Mouse (Mus musculus) CH12.LX (cell line): ENCODE measurements around the gene Rpl3.

Source experiments
- CTCF ChIP-seq, 2 experiments: IDR thresholded peaks in 1 of 2; conservative IDR thresholded peaks in 1 of 2; 2 replicates each; pipeline ENCODE4 v1.5.1; 2011 to 2012; ENCODE audit warnings: low read depth in 2 of 2, low read length in 2 of 2, improper control_type of control experiment in 1 of 2, inconsistent platforms in 1 of 2, mild to moderate bottlenecking in 1 of 2, moderate library complexity in 1 of 2
- E2F4 ChIP-seq: IDR thresholded peaks from 2 replicates; pipeline ENCODE4 v1.6.1; 2011; ENCODE audit warnings: low read depth, low read length, improper control_type of control experiment; ENCODE audit not compliant: insufficient replicate concordance
- ELF1 ChIP-seq: IDR thresholded peaks from 2 replicates; pipeline ENCODE4 v1.6.1; 2014; ENCODE audit warnings: low read depth, mild to moderate bottlenecking, inconsistent platforms, low read length, improper control_type of control experiment
- EP300 ChIP-seq: IDR thresholded peaks from 2 replicates; pipeline ENCODE4 v1.6.1; 2011; ENCODE audit warnings: low read length, improper control_type of control experiment
- PAX5 ChIP-seq: IDR thresholded peaks from 2 replicates; pipeline ENCODE4 v1.6.1; 2012; ENCODE audit warnings: low read length, inconsistent platforms, mixed read lengths

- TF ChIP-seq EP300 = no peak
- no peak for TF ChIP-seq E2F4
- peak in 1 of 2 experiments; percentile 23; a peak in 1 of 4 replicates for TF ChIP-seq CTCF (conservative IDR thresholded peaks at IDR 0.05 in 1 of 2, IDR thresholded peaks at IDR 0.05 in 1 of 2; ENCODE audit: low read depth in 2 of 2, low read length in 2 of 2)
- TF ChIP-seq PAX5 = no peak
- TF ChIP-seq ELF1 = no peak
Measured at GRCm38 (mm10) chr15:80107575-80107974, 15.9 kb upstream of the Rpl3 start.
